Mouse (Mus musculus) kidney, adult 2 months (tissue): ENCODE measurements around the gene Lcn11. TPM values are rescaled to one million over a fixed set of nuclear protein-coding genes. Genes with fewer than 3 reads are reported as not detected.
"Not testable (repeated sequence)": the region's sequence is repeated elsewhere in the genome, so short reads cannot be mapped to it uniquely, and the experiment has no call there.

Experiments
- DNase-seq: peaks from one replicate; pipeline ENCODE4 v3.0.0; 2021
- H3K27ac ChIP-seq: fragments of 200-500 bp; 2 replicates; pipeline ENCODE4 v1.5.1; 2012; ENCODE audit warnings: low read depth, low read length, control low read depth, inconsistent platforms; ENCODE audit not compliant: insufficient read depth
- H3K27me3 ChIP-seq: fragments of 200-500 bp; replicated peaks from 2 replicates; pipeline ENCODE4 v1.6.1; 2012; ENCODE audit warnings: mild to moderate bottlenecking, moderate library complexity, low read length, inconsistent platforms; ENCODE audit not compliant: control insufficient read depth, insufficient read depth
- H3K36me3 ChIP-seq: fragments of 200-500 bp; 2 replicates; pipeline ENCODE4 v1.6.1; 2012; ENCODE audit warnings: mild to moderate bottlenecking, moderate library complexity, low read length, inconsistent platforms; ENCODE audit not compliant: control insufficient read depth, insufficient read depth
- H3K4me1 ChIP-seq: fragments of 200-500 bp; 2 replicates; pipeline ENCODE4 v1.6.1; 2011; ENCODE audit warnings: low read length; ENCODE audit not compliant: control insufficient read depth, insufficient read depth
- H3K4me3 ChIP-seq: fragments of 200-500 bp; 2 replicates; pipeline ENCODE4 v1.5.1; 2011; ENCODE audit warnings: mild to moderate bottlenecking, low read depth, low read length, control low read depth; ENCODE audit not compliant: insufficient read depth
- CTCF ChIP-seq: fragments of 200-500 bp; conservative IDR thresholded peaks from 2 replicates; pipeline ENCODE4 v1.5.1; 2011; ENCODE audit warnings: low read depth, mild to moderate bottlenecking, control low read depth, low read length, moderate library complexity, mixed read lengths; ENCODE audit not compliant: insufficient read depth, insufficient read length
- POLR2A ChIP-seq: fragments of 200-500 bp; IDR thresholded peaks from one replicate; pipeline ENCODE4 v1.6.1; 2011; ENCODE audit warnings: low read depth, low read length, control low read depth
- WGBS: fragments of 180-500 bp; shearing (Covaris S2); methylation state at CpG from one replicate; pipeline ENCODE4 v1.1.7; 2018; 5-methylcytosine and 5-hydroxymethylcytosine counted together
- polyA plus RNA-seq: library from polyadenylated mRNA; depleted of rRNA; stranded (reverse); fragments of >200 nt; gene quantifications from 2 replicates; pipeline ENCODE4 v1.2.3, GENCODE M21; 2012; rRNA removed

The Lcn11 gene
- polyA plus RNA-seq: not detected in 2 replicates

DNA sequence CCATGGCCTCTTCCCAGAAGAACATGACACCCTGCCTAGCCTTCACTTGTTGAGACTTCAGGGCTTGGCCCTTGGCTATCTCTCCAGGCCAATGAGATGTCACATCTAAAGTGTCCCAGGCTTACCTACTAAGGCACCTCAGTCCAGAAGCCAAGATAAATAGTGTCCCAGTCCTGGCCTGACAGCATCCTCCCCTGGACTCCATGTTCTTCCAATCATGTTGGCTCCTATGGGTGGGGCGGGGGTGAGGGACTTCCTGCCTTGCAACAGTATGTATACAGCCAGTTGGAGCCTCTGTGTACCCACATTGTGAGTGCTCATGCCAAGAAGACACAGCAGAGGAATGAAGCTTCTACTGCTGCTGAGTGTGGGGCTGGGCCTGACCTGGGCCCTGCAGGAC, at the start of gene Lcn11:
Gene Lcn11, plus strand, starts transcription at position 301 of the 400 bp plus-strand sequence.
- no peak for DNase-seq
- 97% methylated on average over 1 of the region's 1 CpGs for WGBS
- no peak within 1 kb of the TSS for H3K27ac ChIP-seq
- no peaks in the 10 kb centered on the region for H3K27me3 ChIP-seq
- no peak within 1 kb of the TSS for H3K4me3 ChIP-seq
- TF ChIP-seq CTCF (no peak), POLR2A (no peak)
- no peaks in the 10 kb centered on the region for H3K4me1 ChIP-seq
- no peaks in the 10 kb centered on the region for H3K36me3 ChIP-seq

DNA sequence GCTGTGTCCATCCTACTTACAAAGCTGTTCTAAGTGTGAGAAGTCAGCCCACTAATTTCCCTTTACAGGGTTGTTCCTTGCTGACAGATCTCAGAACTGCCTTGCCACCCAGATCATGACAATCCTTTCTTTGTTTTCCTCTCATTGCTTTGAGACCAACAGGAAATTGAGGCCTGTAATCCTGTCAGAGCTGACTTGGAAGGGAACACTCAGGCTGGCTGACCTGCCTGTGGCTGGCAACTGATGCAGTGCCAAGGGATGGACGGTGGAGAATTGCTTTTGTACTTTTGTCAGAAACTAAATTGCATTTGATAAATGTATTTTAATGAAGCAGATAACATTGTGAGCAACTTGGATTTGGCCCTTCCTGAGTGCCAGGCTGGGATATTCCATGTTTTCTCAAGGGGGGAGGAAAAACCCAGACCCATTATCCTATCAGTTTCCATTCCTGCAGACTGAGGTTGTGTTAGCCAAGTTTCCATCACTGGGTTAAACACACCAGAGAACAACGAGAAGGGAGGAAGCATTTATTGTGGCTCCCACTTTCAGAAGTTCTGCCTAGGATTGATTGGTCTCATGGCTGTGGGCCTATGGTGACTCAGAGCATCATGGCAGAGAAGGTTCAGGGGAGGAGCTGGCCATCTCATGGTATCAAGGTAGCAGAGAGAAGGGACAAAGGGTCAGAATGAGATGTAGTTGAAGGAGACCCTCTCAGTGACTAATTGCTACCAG, 43.5 kb upstream of the Lcn11 start:
- Histone ChIP-seq H3K27ac (no peak overlapping the region), H3K4me3 (no peak overlapping the region), H3K36me3 (no peaks in the 10 kb centered on the region), H3K4me1 (no peaks in the 10 kb centered on the region), H3K27me3 (no peaks in the 10 kb centered on the region)
- 18% methylated on average over 2 of the region's 2 CpGs for WGBS
- no peak for DNase-seq
- no peak for TF ChIP-seq POLR2A
- TF ChIP-seq CTCF: no peak

DNA sequence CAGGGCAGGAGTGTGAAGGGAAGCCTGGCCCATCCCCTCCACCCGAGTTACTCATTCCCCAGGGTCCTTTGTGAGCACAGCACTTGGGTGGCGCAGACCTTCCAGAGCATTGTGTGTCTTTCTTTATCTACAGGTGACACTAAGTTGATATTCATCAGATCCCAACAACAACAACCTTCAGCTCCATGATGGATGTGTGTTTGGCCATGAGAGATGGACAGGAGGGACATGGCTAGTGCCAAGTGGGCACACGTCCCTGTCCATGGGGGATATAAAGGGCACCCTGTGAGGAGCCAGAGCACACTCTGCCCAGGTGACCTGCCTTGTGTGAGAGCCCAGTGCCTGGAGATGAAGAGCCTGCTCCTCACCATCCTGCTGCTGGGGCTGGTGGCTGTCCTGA, 40.1 kb upstream of the Lcn11 start, which contains the start of gene Obp2b:
Gene Obp2b, plus strand, starts transcription at position 301 of the 400 bp plus-strand sequence.
- H3K4me3 ChIP-seq, DNase-seq, H3K4me1 ChIP-seq, H3K27ac ChIP-seq, H3K36me3 ChIP-seq, H3K27me3 ChIP-seq: not testable (repeated sequence)
- 83% methylated on average over 3 of the region's 3 CpGs for WGBS

DNA sequence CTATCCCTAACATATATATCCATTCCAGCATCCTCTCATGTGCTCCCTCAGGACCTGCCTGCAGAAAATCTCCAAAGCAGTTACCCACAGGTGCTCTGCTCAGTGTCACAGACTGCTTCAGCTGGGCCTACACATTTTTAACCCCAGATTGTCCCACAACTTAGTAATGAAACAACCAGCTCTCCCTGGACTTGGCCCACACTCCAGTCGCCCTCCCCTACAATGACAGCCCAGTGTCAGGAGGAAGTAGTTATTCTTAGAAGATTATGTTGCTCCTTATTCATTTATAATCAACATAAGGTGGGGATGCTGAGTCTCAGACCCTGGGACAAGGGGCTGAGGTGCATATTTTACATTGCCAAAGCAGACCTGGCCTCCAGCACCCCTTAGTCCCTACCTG, 35.1 kb upstream of the Lcn11 start:
- Histone ChIP-seq H3K27me3 (no peaks in the 10 kb centered on the region), H3K36me3 (no peaks in the 10 kb centered on the region), H3K4me3 (no peak overlapping the region), H3K4me1 (no peaks in the 10 kb centered on the region), H3K27ac (no peak overlapping the region)
- DNase-seq: no peak
- WGBS: 73% methylated on average over 1 of the region's 1 CpGs
- TF ChIP-seq CTCF (no peak), POLR2A (no peak)

DNA sequence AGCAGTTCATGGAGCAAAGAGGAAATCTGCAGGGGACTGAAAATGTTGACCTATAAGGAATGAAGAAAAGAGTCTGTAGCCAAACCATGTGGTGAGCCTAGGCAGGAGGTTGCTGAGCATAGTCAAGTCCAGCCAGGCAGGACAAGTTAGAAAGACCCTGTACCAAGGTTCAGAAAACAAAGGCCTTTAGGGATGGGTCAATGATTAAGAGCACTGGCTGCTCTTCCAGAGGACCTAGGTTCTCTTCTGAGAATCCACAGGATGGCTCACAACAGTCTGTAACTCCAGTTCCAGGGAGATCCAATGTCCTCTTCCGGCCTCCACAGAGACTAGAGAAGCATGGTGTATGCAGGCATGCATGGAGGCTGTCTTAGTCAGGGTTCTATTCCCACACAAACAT, 22.6 kb upstream of the Lcn11 start:
- Histone ChIP-seq H3K4me1 (peaks cover 3% of the 10 kb centered on the region; the same call in 1 of the 2 replicates), H3K4me3 (no peak overlapping the region), H3K27me3 (no peaks in the 10 kb centered on the region), H3K36me3 (no peaks in the 10 kb centered on the region), H3K27ac (no peak overlapping the region; the same call in 1 of the 2 replicates)
- TF ChIP-seq POLR2A (no peak), CTCF (no peak)
- WGBS: 57% methylated on average over 1 of the region's 1 CpGs
- DNase-seq: peak; percentile 71

DNA sequence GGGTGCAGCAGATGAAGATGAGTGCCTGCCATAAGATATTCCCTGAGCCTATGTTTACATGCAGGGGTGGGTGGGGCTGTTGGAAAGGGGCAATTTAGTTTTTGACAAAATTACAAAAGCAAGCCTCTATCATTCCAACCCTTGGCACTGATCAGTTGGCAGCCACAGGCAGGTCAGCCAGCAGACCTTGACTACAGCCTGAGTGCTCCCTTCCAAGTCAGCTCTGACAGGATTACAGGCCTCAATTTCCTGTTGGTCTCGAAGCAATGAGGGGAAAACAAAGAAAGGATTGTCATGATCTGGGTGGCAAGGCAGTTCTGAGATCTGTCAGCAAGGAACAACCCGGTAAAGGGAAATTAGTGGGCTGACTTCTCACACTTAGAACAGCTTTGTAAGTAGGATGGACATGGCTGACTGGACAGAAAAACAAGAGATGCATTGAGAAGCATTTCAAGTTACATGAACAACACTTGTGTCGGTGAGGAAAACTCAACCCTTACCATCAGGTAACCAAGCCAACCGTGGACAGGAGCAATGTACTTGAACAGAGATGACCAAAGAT, 18.7 kb upstream of the Lcn11 start:
- 25% methylated on average over 4 of the region's 4 CpGs for WGBS
- no peaks in the 10 kb centered on the region for H3K36me3 ChIP-seq
- H3K4me1 ChIP-seq: peaks cover 3% of the 10 kb centered on the region; the same call in 1 of the 2 replicates
- H3K27ac ChIP-seq: no peak overlapping the region
- H3K27me3 ChIP-seq: no peaks in the 10 kb centered on the region
- TF ChIP-seq CTCF (no peak), POLR2A (no peak)
- peak; percentile 17 for DNase-seq
- H3K4me3 ChIP-seq: no peak overlapping the region

DNA sequence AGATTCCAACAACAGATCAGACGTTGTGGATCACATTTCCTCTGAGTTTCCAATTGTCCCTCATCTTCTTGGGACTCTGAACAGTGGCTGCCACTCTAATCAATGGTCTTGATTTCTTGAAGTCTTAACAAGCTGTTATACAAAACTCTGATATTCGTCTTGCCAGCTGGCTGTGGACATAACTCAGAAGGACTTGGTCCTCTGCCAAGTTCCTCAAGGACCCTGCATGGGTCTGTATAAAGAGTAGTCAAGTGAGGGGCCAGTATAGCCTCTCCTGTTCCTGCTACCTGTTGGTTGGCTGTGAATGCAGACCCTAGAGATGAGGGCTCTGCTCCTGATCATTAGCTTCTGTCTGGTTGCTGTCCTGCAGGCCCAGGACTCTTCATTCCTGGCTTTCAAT, 11.5 kb upstream of the Lcn11 start, which contains the start of gene Lcn3:
Gene Lcn3, plus strand, starts transcription at position 301 of the 400 bp plus-strand sequence.
- H3K4me3 ChIP-seq: no peak within 1 kb of the TSS
- H3K27me3 ChIP-seq: no peaks in the 10 kb centered on the region
- no peak within 1 kb of the TSS for H3K27ac ChIP-seq
- 43% methylated on average over 2 of the region's 2 CpGs for WGBS
- H3K36me3 ChIP-seq: no peaks in the 10 kb centered on the region
- no peak for DNase-seq
- TF ChIP-seq CTCF (no peak), POLR2A (no peak)
- H3K4me1 ChIP-seq: no peaks in the 10 kb centered on the region
